Mouse (Mus musculus) CD4-positive, CD25-positive, alpha-beta regulatory T cell, adult 4 months (primary cell): ENCODE measurements at regions not wholly inside any gene's neighbourhood (a gene's known extent, or its start where the extent isn't known, plus 50 kb on each side); places are given as distances from the start of the nearest gene placed in this dataset.

ENCODE experiments used
- ATAC-seq: one replicate; pipeline ENCODE4 v1.8.0; 2017

DNA sequence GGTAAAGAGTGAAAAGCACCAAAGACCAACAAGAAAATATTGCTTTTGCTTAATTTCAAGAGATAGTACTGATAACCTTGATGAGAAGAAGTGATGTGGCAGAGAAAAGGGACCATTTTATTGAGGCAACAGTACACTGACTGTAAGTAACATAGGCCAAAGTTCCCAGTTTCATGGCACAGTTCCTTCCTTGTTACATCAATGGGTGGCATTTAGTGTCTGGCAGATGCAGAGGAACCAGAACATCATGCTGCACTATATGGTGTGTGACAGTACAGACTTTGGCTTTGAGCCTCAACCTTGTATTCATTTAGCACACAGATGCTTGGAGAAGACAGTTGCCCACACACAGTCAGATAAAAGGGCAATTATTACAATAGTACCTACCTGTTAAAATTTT is 123.7 kb upstream of the Tent5a start:
- no peak for ATAC-seq

DNA sequence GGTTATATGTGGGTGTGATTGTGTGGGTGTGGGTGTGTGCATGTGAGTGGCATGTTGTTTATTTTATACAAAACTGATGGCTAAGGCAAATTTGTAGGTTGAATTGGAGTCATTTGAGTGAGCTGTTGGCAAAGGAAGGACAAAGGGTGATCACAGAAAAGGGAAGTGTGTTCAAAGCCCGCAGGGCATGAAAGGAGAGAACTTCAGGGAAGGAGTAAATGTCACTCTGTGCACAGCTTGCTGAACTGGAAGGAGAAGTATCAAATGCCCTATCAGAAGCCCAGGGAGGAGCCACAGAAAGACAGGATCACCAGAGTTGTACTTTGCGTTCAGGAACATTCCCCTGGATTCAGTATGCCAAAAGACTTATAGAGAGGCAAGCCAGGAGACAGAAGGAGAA is 122.3 kb upstream of the Tent5a start:
- no peak for ATAC-seq

DNA sequence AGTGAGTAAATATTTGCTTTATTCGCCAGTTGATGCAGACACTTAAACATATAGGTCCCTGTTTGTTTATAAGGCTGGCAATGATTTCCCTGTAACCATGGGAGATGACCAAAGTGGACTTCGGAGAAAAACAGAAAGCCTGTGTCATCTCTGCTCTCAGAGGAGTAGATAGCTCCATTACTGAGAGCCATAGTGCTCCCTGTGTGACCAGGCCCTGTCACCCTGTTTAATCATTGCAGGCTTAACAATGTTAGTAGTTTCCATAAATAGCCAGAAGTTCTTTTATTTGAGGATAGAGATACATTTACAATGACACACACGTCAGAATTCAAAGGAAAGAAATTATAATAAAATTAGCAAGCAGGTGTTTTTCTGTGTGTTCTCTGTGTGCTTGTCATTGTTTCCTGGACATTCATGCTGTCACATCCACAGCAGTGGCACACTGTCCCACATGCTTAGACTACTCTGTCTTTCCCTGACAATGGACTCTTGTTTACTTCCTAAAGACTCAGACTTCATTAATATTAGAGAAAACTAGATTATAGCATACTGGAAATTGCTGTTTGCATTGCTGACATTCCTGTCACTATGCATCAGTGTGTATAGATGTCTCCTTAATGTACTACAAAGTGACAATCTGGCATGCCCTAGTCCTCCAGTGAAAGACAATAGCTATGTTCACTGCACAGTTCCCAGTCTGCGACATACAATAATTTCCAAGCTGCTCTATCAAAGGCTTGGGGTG is 115.8 kb upstream of the Tent5a start:
- no peak for ATAC-seq

DNA sequence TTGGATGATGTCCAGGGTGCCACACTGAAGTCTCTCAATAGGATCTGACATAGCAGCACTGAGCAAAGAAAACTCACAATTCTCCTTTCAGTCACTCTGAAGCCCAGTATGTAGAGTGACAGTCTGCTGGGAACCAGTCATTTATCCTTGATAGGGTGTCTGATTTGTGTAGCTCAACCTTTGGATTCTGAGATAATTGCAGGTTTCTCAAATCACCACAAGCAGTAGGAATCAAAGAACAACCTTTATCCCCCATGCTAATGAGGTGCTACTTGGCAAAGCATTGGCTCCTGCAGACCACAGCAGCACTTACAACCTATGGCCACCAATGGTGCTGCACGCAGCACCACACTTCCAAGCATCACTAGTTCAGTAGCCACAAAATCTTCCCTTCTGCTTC is 112.5 kb upstream of the Tent5a start:
- no peak for ATAC-seq

DNA sequence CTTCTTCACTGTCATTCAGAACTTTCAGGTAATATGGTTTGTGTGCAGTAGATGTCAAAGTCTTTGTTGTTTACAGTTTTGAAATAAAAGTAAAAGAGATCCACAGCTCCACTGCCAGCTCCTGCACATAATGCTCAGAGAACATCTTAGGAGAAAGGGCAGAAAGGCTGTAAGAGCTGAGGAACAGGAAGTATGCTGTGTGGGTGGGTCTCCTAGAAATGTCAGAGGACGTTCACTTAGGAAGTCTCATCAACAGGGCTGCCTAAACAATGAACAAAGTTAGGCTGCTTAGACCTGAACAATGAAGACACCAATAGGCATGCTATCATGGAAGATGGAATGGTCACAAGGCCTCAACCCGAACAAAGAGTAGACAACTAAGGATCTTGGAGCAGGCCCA is 105.1 kb upstream of the Tent5a start:
- ATAC-seq: no peak

DNA sequence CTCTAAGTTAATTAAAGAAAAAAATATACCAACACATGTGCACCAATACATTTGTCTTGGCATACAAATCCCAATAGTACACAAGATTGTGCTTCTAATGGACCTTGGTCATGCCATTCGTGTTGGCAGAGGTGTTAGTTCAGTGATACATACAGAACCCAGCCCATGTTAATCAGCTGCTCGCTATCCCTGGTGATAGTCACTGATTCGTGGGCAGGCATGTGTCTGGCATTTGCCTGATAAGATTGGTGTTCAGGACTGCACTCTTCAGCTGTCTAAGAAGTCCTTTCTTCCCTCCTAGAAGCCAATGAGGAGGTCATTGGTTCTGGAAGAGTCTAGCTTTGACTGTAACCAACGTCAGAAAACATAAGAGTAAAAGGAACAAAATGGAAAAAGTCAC is 99.7 kb upstream of the Tent5a start:
- ATAC-seq: no peak

DNA sequence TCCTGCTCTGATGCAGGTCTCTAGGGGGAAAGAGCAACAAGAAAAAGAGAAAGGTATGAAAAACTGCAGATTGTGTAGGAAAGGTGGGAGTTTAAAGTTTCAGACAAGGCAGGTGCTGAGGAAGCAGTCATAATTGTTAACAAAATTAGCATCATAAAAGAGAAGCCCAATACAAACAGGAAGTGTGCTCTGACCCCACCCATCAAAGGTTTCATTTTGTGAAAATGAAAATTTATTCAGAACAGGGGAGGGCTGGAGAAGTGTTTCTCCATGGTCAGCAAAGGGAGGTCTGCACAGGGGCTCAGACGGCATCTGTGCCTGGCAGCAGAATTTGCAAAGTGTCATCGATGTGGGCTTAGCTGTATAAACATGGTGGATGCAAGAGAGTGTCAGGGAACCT is 96.8 kb upstream of the Tent5a start:
- ATAC-seq: peak; percentile 49

DNA sequence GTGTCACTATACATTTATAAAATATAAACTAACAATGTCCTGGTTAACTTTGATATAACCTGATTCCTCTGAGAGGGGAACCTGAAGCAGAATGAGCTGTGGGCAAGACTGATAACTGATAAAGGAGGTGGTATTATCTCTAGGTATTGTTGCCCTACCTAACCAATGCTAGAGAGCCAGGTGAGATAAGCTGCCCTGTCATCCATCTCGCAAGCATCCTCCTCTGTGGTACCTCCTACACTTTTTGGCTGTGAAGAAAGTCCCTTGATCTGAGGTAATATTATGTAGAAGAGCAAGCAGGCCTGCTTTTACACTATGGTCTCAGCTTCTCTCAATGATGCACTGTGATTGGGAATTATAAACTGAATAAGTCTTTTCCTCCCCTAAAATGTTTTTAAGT is 87.2 kb upstream of the Tent5a start:
- ATAC-seq: peak; percentile 46

DNA sequence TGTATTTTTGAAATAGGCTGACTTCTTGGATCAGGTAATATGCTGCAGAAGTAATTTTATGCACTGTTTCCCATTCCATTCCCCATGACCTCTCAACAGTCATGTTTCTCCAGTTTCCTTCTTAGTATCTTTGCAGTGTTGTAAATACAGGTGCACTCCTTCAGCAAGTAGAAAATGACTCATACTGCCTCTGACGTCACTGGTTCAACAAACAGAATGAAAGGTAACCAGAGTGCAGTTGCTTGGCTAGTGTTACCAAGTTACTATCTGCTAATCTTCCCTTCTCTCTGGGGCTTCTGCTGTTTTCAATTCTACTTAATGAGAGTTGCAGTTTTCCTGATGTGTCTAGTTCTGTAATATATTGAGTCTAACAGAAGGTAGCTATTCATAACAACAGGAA is 86.7 kb upstream of the Tent5a start:
- peak; percentile 86 for ATAC-seq

DNA sequence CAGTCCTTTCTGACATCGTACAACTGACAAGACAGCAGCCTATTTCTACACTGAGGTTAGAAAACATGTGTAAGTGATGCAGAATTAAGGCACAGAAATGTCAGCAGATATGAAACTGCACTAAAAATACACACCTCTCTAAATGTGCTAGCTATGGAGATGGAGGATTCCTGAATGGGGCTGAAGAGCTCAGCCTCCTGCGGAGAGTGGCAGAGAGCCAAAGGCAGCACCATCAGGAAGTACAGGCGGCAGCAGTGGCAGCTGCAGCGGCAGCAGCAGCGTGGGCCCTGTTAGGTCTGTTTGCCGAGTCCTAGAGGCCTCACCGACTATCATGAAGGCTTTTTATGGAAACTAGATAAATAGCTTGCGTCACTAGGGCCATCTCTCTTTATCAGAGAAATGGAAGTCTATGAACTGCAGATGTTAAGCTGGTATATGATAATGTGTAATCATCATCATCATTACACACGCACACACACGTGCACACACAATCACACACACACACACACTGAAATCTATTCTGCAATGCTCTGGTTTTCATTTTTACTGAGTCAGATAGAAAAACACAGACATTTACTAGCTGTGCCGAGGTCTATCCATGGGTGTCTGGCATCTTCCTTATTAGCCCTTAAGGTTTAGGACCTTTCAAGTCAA is 83.6 kb upstream of the Tent5a start:
- ATAC-seq: peak; percentile 30

DNA sequence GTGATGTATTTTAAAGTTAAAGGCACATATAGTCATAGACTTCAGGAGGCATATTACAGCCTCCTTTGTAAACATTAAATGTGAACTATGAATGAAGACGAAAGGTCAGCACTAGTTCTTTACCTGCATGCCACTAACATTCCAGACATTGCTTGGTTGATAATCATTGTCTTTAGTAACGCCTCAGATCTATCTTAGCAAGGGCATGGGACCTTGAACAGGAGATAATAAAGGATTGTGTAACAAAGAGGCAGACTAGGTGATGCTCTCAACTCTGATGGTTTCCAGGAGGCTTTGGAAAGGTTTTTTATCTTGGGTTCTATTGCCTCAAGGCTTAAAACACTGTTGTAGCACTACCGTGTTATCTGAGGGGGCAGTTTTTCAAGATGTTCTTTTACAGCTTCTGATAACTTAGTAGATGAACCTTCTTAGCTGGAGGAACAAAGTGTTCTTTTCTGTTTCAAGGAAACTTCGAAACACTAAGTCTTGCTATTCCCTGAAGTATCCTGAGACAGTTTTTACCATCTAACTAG is 82.9 kb upstream of the Tent5a start:
- ATAC-seq: no peak

DNA sequence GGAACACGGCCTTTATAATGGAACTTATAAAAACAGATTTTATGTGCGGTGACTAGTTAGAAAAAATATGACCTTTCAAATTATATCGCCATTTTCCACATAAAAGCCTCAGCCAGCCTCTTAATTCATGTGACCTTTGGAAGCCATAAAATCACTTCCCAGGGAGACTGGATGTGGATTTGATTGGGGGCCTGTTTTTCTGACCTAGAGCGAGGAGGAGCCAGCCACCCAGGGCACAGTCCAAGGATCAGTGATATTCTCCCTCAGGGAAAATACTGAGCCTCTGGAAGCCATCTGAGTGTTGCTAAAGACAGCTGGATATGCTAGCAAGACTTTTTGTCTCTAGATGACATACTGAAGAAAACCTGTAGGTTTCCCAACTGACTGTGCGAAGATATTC is 81.3 kb upstream of the Tent5a start:
- no peak for ATAC-seq

DNA sequence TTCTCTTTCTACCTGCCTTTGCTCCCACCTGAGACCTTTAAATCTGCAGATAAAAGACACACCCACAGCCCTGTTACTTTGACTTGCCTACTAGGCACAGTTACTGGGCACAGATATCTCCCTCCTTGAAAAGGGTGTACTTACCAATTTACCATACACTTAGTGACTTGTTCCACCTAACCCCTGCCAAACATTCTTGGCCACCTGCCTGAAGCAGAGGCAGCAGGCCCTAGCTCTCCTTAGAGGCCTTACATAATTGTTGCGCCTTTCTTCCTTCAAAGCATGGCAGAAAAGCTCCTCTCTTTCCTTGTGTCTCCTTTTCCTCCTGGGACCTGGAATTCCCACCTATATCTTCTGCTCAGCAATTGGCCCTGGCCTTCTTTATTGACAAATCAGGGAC is 80.4 kb upstream of the Tent5a start:
- ATAC-seq: no peak

DNA sequence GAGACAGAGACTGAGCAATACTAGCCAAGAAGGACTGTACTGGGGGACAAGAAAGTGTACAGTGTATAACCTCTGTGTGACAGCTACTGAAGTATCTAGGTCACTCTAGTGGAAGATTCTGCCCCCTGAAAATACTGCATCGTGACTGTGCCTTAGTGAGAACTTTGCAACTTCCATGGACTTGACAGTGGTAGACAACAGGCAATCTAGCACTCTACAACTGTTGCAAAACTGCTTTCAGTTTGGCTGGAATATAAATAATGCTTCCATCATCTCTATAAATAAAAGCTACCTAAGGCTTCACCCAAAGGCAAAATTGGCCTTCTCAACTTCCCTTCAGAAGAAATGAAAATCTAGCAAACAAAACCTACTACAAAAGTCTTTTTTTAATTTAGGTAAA is 74.6 kb upstream of the Tent5a start:
- no peak for ATAC-seq

DNA sequence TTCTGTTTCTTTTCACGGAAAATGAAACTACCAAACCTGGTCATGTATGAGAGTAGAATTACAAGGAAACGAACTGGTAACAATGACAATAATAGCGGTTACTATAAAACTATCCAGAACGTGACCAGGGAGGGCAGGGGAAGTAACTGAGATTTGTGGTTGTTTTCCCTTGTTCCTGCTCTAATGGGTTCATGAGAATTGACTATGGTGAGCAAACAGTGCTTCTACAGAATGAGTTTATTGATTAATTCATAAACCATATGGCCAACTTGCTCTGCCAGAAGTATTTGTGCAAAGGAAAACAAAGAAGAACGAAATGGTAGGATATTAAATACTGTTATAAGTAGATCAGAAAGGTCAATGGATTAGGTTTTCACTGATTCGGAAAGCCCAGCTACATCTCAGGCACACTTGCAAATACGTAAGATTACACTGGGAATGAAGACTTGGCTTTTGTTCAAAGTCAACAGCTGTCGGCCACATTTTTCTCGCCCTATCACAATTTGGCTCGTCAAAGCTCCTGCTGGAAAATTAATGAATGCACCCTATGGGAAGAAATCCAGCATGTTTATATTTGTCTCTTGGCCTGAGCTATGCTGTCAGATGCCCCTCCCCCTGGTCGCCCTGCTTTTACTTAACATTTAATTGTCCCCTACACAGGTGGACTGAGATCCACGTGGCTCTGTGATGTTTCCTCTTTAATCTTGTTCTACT is 73.6 kb upstream of the Tent5a start:
- ATAC-seq: no peak

DNA sequence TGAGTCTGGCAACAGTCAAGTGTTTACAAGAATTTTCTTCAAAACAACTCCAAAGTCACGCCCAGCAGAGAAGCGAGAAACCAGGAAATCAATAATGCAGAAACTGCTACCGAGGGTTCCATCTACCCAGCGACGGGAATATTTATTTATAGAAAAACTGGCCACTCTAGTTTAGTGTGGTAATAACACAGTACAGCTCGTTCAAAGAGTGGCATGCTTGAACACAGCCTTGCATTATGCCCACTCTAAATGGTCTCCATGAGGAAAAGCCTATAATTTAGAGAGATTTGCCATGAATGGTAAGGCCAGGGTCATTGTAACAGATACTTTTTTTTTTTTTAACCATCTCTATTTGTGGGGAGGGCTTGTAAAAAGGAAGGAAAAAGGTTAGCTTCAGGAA is 67.8 kb upstream of the Tent5a start:
- no peak for ATAC-seq

DNA sequence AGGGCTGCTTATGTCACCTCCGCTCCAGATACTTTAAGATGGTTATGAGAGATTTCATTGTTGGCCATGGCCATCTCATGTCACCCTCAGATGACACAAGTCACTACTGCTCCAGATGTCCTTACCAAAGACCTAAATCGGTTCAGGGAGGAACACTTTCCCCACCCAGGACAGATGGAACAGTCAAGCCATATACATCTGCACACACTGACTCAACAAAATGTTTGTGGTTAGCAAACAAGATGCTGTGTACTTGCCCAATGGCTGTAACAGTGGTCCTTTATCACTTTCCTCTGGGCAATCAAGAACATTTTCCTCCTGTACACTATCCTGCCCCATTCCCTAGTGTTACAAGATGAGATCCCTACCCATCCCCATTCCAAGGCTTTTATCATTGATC is 64.1 kb upstream of the Tent5a start:
- no peak for ATAC-seq

DNA sequence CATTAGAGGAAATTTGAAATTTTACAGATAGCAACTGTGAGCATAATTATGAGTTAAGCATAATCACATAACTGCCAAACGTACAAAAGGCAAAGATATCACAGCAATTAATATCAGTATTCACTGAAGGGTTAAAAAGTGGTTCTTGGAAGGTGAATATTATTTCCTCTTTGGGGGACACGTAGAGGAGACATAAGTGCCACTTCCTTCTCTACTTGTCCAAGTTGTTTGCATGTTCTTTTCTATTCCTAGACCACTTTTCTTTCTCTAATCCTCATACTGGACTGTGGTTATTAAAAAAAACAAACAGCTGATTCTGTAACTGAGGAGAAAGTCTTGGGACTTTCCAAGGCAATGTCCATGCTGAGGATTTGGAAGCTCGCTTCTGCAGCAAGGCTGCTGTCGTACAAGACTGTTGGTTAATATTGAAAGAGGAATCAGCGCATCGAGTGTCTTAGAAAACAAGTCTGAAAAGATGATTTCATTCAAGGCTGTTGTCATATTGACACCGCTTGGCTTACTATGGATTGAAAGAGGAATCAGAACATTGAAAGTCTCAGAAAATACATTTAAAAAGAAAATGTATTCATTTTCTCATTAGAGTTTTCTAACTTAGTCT is 61.7 kb upstream of the Tent5a start:
- ATAC-seq: no peak

DNA sequence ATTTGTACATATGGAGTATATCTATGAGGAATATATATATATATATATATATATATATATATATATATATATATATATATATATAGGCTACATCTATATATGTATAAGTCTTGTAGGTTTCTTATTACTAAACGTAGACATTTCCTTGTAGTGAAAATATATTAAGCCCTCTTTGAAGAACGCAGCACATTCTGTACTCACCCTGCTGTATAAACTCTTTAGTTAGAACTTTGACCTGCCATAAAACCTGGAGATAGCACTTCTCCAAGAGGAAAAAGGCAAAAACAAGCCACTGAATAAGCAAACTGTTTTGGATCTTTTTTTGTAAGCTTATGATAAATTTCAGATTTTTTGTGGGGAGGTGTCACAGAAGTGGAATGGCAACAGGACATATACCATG is 55.3 kb upstream of the Tent5a start:
- ATAC-seq: no peak

DNA sequence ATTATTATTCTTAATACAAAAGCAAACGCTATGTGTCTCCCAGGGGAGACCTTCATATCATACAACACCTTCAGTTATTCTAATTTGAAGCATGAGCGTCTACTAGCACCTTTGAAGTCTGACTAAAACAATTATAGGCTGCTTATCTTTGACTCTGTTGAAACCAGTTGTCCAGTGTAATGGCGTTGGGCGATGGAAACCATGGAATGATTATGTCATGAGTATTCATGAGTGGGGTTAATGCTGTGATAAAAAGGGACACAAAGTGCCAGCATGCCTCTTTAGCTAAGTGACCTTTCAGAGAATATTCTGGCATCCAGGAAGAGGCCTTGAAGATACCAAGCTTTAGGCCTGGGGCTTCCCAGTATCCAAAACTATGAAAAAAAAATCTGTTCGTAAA is 53.6 kb upstream of the Tent5a start:
- ATAC-seq: no peak

DNA sequence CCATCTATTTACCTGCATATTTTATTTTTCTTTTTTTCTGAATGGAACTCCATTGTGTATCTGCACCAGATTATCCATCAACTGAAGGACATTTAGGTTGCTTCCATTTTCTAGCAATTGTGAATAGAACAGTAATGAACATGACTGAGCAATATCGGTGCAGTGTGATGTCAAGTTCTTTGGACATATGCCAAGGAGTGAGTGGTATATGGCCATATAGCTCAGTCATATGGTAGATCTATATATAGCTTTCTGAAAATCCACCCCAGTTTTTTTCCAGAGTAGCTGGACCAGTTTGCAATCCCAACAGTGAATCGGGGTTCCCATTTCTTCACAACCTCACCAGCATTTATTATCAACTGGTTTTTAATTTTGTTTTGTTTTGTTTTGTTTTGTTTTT is 52.0 kb upstream of the Tent5a start:
- no peak for ATAC-seq
